26 mouse cellular contexts compared by ENCODE assay signal in genomic region chr5:74264541-74264940, GRCm38 (mm10).
A peak's percentile ranks its signal among the peaks of the same experiment; 100 is the strongest.
DNase-seq lines count a peak whose midpoint lies in the region; ATAC-seq and TF ChIP-seq lines count a peak whose summit lies in the region.
"Had no signal": no experiment of that assay in that cellular context is flagged by ENCODE, and none has a peak within 500 bp of the region (broad histone marks: within the 10 kb centered on the region; RNA-seq: fewer than 3 reads in every experiment).

No protein-coding gene starts in this region.

- H3K36me3 ChIP-seq in forebrain, embryonic 10.5 days (replicated peaks): no peaks in the 10 kb centered on the region
- no peaks in the 10 kb centered on the region for H3K36me3 ChIP-seq in forebrain, postnatal 0 days (ENCODE audit: insufficient read depth)
- no peaks in the 10 kb centered on the region for H3K36me3 ChIP-seq in embryonic facial prominence, embryonic 10.5 days (replicated peaks)
- no peaks in the 10 kb centered on the region for H3K36me3 ChIP-seq in limb, embryonic 14.5 days (ENCODE audit: control insufficient read depth, insufficient read depth, low read length)
- H3K36me3 ChIP-seq: heart, embryonic 13.5 days; intestine, embryonic 15.5 days; limb, embryonic 15.5 days; liver, embryonic 13.5 days; stomach, embryonic 15.5 days had no signal

- no peak overlapping the region for H3K4me3 ChIP-seq in forebrain, embryonic 10.5 days
- no peak overlapping the region for H3K4me3 ChIP-seq in forebrain, postnatal 0 days (ENCODE audit: low read depth, low read length)
- no peak overlapping the region for H3K4me3 ChIP-seq in embryonic facial prominence, embryonic 10.5 days
- no peak overlapping the region for H3K4me3 ChIP-seq in limb, embryonic 14.5 days (replicated peaks; ENCODE audit: low read length)
- H3K4me3 ChIP-seq: heart, adult 2 months; heart, embryonic 13.5 days; intestine, embryonic 15.5 days; limb, embryonic 15.5 days; liver, embryonic 13.5 days; stomach, embryonic 15.5 days had no signal

- DNase-seq in forebrain, embryonic 10.5 days (ENCODE audit: extremely low spot score, low spot score): no peak
- no peak for DNase-seq in forebrain, postnatal 0 days
- DNase-seq in adrenal gland, postnatal 10 days: peak; percentile 38
- DNase-seq in embryonic facial prominence, embryonic 10.5 days (ENCODE audit: low spot score): no peak
- no peak for DNase-seq in limb, embryonic 14.5 days (ENCODE audit: low spot score)
- DNase-seq in embryo, embryonic 10 days (ENCODE audit: low spot score): no peak
- DNase-seq: B cell, adult 2 months; cerebellum, adult 18-20 months; cerebellum, postnatal 14 days; gastrocnemius, postnatal 25 days; heart, adult 2 months; heart, postnatal 14 days; kidney, adult 8-10 months; kidney, postnatal 14 days; layer of hippocampus, adult 9-11 months; liver, embryonic 13.5 days; lung, adult 18-20 months; lung, postnatal 4 days; midbrain, embryonic 14.5 days had no signal

- no peak overlapping the region for H3K4me2 ChIP-seq in forebrain, postnatal 0 days (ENCODE audit: low read depth)
- H3K4me2 ChIP-seq in limb, embryonic 14.5 days (replicated peaks; ENCODE audit: low read depth, low read length, severe bottlenecking): no peak overlapping the region
- H3K4me2 ChIP-seq: heart, embryonic 13.5 days; intestine, embryonic 15.5 days; limb, embryonic 15.5 days; liver, embryonic 13.5 days; stomach, embryonic 15.5 days had no signal

- no peak for ATAC-seq in forebrain, postnatal 0 days
- ATAC-seq in limb, embryonic 14.5 days (ENCODE audit: low FRiP score, low read depth): no peak
- ATAC-seq: activated CD4-positive, CD25-positive, alpha-beta regulatory T cell, adult 4 months; forebrain, embryonic 14.5 days; hindbrain, postnatal 0 days; intestine, embryonic 15.5 days had no signal

- H3K27ac ChIP-seq in forebrain, embryonic 10.5 days: peak overlapping the region; percentile 74
- no peak overlapping the region for H3K27ac ChIP-seq in forebrain, postnatal 0 days (ENCODE audit: low read depth, low read length)
- H3K27ac ChIP-seq in embryonic facial prominence, embryonic 10.5 days (replicated peaks): peak overlapping the region; percentile 82
- peak overlapping the region; percentile 81; the same call in 1 of the 2 replicates for H3K27ac ChIP-seq in limb, embryonic 14.5 days (replicated peaks; ENCODE audit: low read depth, low read length)
- H3K27ac ChIP-seq: heart, adult 2 months; hindbrain, postnatal 0 days; intestine, embryonic 15.5 days; limb, embryonic 15.5 days; liver, embryonic 13.5 days had no signal

- no peak for TF ChIP-seq CTCF in forebrain, postnatal 0 days (IDR thresholded peaks at IDR 0.05; ENCODE audit: low read depth)

- no peaks in the 10 kb centered on the region for H3K27me3 ChIP-seq in forebrain, embryonic 10.5 days (ENCODE audit: poor library complexity, severe bottlenecking)
- no peaks in the 10 kb centered on the region for H3K27me3 ChIP-seq in forebrain, postnatal 0 days (ENCODE audit: insufficient read depth, low read length)
- H3K27me3 ChIP-seq in embryonic facial prominence, embryonic 10.5 days (replicated peaks; ENCODE audit: low read depth, poor library complexity, severe bottlenecking): no peaks in the 10 kb centered on the region
- no peaks in the 10 kb centered on the region for H3K27me3 ChIP-seq in limb, embryonic 14.5 days (ENCODE audit: control insufficient read depth, insufficient read depth, low read length)
- H3K27me3 ChIP-seq: heart, embryonic 13.5 days; intestine, embryonic 15.5 days; limb, embryonic 15.5 days; liver, embryonic 13.5 days; stomach, embryonic 15.5 days had no signal

- WGBS in forebrain, embryonic 10.5 days: 82% methylated on average over 4 of the region's 4 CpGs
- WGBS in forebrain, postnatal 0 days: 84% methylated on average over 4 of the region's 4 CpGs
- WGBS in embryonic facial prominence, embryonic 10.5 days: 68% methylated on average over 4 of the region's 4 CpGs
- WGBS in limb, embryonic 14.5 days: 54% methylated on average over 4 of the region's 4 CpGs

- peaks cover 64% of the 10 kb centered on the region for H3K4me1 ChIP-seq in forebrain, embryonic 10.5 days
- H3K4me1 ChIP-seq in forebrain, postnatal 0 days (ENCODE audit: insufficient read depth): peaks cover 11% of the 10 kb centered on the region
- H3K4me1 ChIP-seq in embryonic facial prominence, embryonic 10.5 days: peaks cover 75% of the 10 kb centered on the region
- H3K4me1 ChIP-seq in limb, embryonic 14.5 days (ENCODE audit: control insufficient read depth, insufficient read depth, low read length): peaks cover 53% of the 10 kb centered on the region

- no peak overlapping the region for H3K9ac ChIP-seq in forebrain, postnatal 0 days
- no peak overlapping the region for H3K9ac ChIP-seq in limb, embryonic 14.5 days (ENCODE audit: low read depth, low read length, severe bottlenecking)
- H3K9ac ChIP-seq: intestine, embryonic 15.5 days; limb, embryonic 15.5 days; liver, embryonic 13.5 days; stomach, embryonic 15.5 days had no signal

- no peak for TF ChIP-seq POLR2A in limb, embryonic 14.5 days (IDR thresholded peaks at IDR 0.05; ENCODE audit: borderline replicate concordance, extremely low read depth, insufficient read depth, insufficient read length)

- no peaks in the 10 kb centered on the region for H3K9me3 ChIP-seq in forebrain, embryonic 10.5 days
- H3K9me3 ChIP-seq in forebrain, postnatal 0 days (ENCODE audit: low read length): no peaks in the 10 kb centered on the region
- no peaks in the 10 kb centered on the region for H3K9me3 ChIP-seq in embryonic facial prominence, embryonic 10.5 days
- H3K9me3 ChIP-seq in limb, embryonic 14.5 days (ENCODE audit: control insufficient read depth, low read length): no peaks in the 10 kb centered on the region
- H3K9me3 ChIP-seq: heart, embryonic 13.5 days; intestine, embryonic 15.5 days; limb, embryonic 15.5 days; liver, embryonic 13.5 days; stomach, embryonic 15.5 days had no signal
